Mouse (Mus musculus): ENCODE measurements around the gene Faiml.
A peak's percentile ranks its signal among the peaks of the same experiment; 100 is the strongest.

Faiml gene

GRCm38 (mm10) chr9:99237139-99237538 is at the start of gene Faiml:
TSS of gene Faiml (minus strand) at chr9:99237239.
- DNase-seq: no peak

- DNase-seq: no peak
Observed at GRCm38 (mm10) chr9:99258891-99259290, 21.9 kb upstream of the Faiml start.

- DNase-seq: no peak
Observed at GRCm38 (mm10) chr9:99256821-99257220, 19.8 kb upstream of the Faiml start.

GRCm38 (mm10) chr9:99256206-99256605 is 19.2 kb upstream of the Faiml start:
- no peak for DNase-seq

GRCm38 (mm10) chr9:99253861-99254260 is 16.8 kb upstream of the Faiml start:
- no peak for DNase-seq

- DNase-seq: no peak
Observed at GRCm38 (mm10) chr9:99248906-99249305, 11.9 kb upstream of the Faiml start.

- DNase-seq: no peak
Observed at GRCm38 (mm10) chr9:99248304-99248703, 11.3 kb upstream of the Faiml start.

- peak in 1 of 2 experiments; percentile 4 for DNase-seq
Observed at GRCm38 (mm10) chr9:99243895-99244293, 6.9 kb upstream of the Faiml start.

- peak; percentile 96 to 98 for DNase-seq
Observed at GRCm38 (mm10) chr9:99243190-99243894, 6.3 kb upstream of the Faiml start, which contains the start of gene Cep70. TSS of gene Cep70 (plus strand) at chr9:99243367.

- DNase-seq: no peak
Observed at GRCm38 (mm10) chr9:99242533-99243189, 5.6 kb upstream of the Faiml start.

GRCm38 (mm10) chr9:99242035-99242434 is 5.0 kb upstream of the Faiml start:
- DNase-seq: peak; percentile 16 to 32

- DNase-seq: peak in 1 of 2 experiments; percentile 8
Observed at GRCm38 (mm10) chr9:99240571-99240970, 3.5 kb upstream of the Faiml start.

GRCm38 (mm10) chr9:99239256-99239655 is 2.2 kb upstream of the Faiml start:
- no peak for DNase-seq

- DNase-seq: no peak
Observed at GRCm38 (mm10) chr9:99238276-99238675, 1.2 kb upstream of the Faiml start.

GRCm38 (mm10) chr9:99229450-99229849 is 7.6 kb downstream of the Faiml start:
- DNase-seq: no peak

GRCm38 (mm10) chr9:99224583-99224982 is 12.5 kb downstream of the Faiml start:
- no peak for DNase-seq

- no peak for DNase-seq
Observed at GRCm38 (mm10) chr9:99221636-99222035, 15.4 kb downstream of the Faiml start.

GRCm38 (mm10) chr9:99217999-99218719 is 18.9 kb downstream of the Faiml start:
- DNase-seq: no peak

GRCm38 (mm10) chr9:99216182-99216581 is 20.9 kb downstream of the Faiml start:
- no peak for DNase-seq

GRCm38 (mm10) chr9:99212643-99213042 is 24.4 kb downstream of the Faiml start:
- no peak for DNase-seq

GRCm38 (mm10) chr9:99183043-99183670 is 53.9 kb downstream of the Faiml start:
- no peak for DNase-seq

GRCm38 (mm10) chr9:99182121-99182520 is 54.9 kb downstream of the Faiml start:
- DNase-seq: no peak

- DNase-seq: no peak
Observed at GRCm38 (mm10) chr9:99180272-99180671, 56.8 kb downstream of the Faiml start.
